Mouse (Mus musculus): Measurements from ENCODE around the gene Wtip. TPM values are rescaled to one million over a fixed set of nuclear protein-coding genes. Genes with fewer than 3 reads are reported as not detected.
"Not testable (repeated sequence)": the region's sequence is repeated elsewhere in the genome, so short reads cannot be mapped to it uniquely, and the experiment has no call there.

The Wtip gene
- polyA plus RNA-seq, 1 experiment from 2014 or later: 1.0 TPM

GRCm38 (mm10) chr7:34120636-34121035 lies 12.4 kb downstream of the Wtip start:
- DNase-seq (ENCODE audit: low spot score): not testable (repeated sequence)

GRCm38 (mm10) chr7:34116601-34117000 lies 16.5 kb downstream of the Wtip start:
- no peak for DNase-seq (ENCODE audit: low spot score)

- no peak for DNase-seq (ENCODE audit: low spot score)
Measured at GRCm38 (mm10) chr7:34109190-34109589, 23.9 kb downstream of the Wtip start.

- DNase-seq (ENCODE audit: low spot score): no peak
Measured at GRCm38 (mm10) chr7:34101276-34101675, 31.8 kb downstream of the Wtip start.

- DNase-seq (ENCODE audit: low spot score): no peak
Measured at GRCm38 (mm10) chr7:34100002-34100401, 33.1 kb downstream of the Wtip start.

GRCm38 (mm10) chr7:34094911-34095481 lies 38.1 kb downstream of the Wtip start, which contains the start of gene Scgb1b30:
TSS of gene Scgb1b30 (plus strand) at chr7:34095431.
- no peak for DNase-seq (ENCODE audit: low spot score)

GRCm38 (mm10) chr7:34068132-34068531 lies 64.9 kb downstream of the Wtip start:
- DNase-seq (ENCODE audit: low spot score): not testable (repeated sequence)

Other genes starting within 250 kb of the Wtip start
- not detected in 2 replicates for gene Scgb2b26, start 188.2 kb downstream of the Wtip start, polyA plus RNA-seq (2015; fragmentation: Nextera tagmentation; extraction: Ambion mirVana)
- gene Scgb2b27, start 119.3 kb downstream of the Wtip start, polyA plus RNA-seq (2015; fragmentation: Nextera tagmentation; extraction: Ambion mirVana): not detected in 2 replicates
- gene Scgb1b27, start 111.8 kb downstream of the Wtip start, polyA plus RNA-seq (2015; fragmentation: Nextera tagmentation; extraction: Ambion mirVana): 0.39 TPM in 1 of 2 replicates, not detected in the other
- not detected in 2 replicates for gene Scgb1b30, start 37.8 kb downstream of the Wtip start, polyA plus RNA-seq (2015; fragmentation: Nextera tagmentation; extraction: Ambion mirVana)
- 191 and 193 TPM in 2 replicates for gene Uba2, start 36.3 kb upstream of the Wtip start, polyA plus RNA-seq (2015; fragmentation: Nextera tagmentation; extraction: Ambion mirVana)
- gene Pdcd2l, start 63.4 kb upstream of the Wtip start, polyA plus RNA-seq (2015; fragmentation: Nextera tagmentation; extraction: Ambion mirVana): 54.2 and 62.3 TPM in 2 replicates
- gene Gpi1, start 97.1 kb upstream of the Wtip start, polyA plus RNA-seq (2015; fragmentation: Nextera tagmentation; extraction: Ambion mirVana): 232 and 238 TPM in 2 replicates
- not detected in 2 replicates for gene Gm6096, start 117.8 kb upstream of the Wtip start, polyA plus RNA-seq (2015; fragmentation: Nextera tagmentation; extraction: Ambion mirVana)
- 13.9 and 15.5 TPM in 2 replicates for gene 4931406P16Rik, start 180.3 kb upstream of the Wtip start, polyA plus RNA-seq (2015; fragmentation: Nextera tagmentation; extraction: Ambion mirVana)